Comparison of ENCODE assay signal across 24 mouse cellular contexts in genomic region chr14:48553754-48554153, GRCm38 (mm10).
"Had no signal": no experiment of that assay in that cellular context is flagged by ENCODE, and none has a peak within 500 bp of the region (broad histone marks: within the 10 kb centered on the region; RNA-seq: fewer than 3 reads in every experiment).

No protein-coding gene starts in this region.

- ATAC-seq: hindbrain, postnatal 0 days; intestine, embryonic 16.5 days; liver, embryonic 12.5 days had no signal

- H3K9ac ChIP-seq: heart, embryonic 12.5 days; hindbrain, embryonic 13.5 days; hindbrain, embryonic 15.5 days; limb, embryonic 13.5 days; limb, embryonic 15.5 days; liver, embryonic 12.5 days; liver, embryonic 14.5 days had no signal

- H3K4me2 ChIP-seq: heart, embryonic 12.5 days; hindbrain, embryonic 13.5 days; hindbrain, embryonic 15.5 days; limb, embryonic 13.5 days; limb, embryonic 15.5 days; liver, embryonic 12.5 days had no signal

- H3K27ac ChIP-seq: heart, embryonic 10.5 days; hindbrain, embryonic 13.5 days; hindbrain, embryonic 15.5 days; hindbrain, postnatal 0 days; kidney, postnatal 0 days; left cerebral cortex, adult 2 months; limb, embryonic 13.5 days; limb, embryonic 15.5 days; liver, embryonic 12.5 days; liver, embryonic 14.5 days had no signal

- H3K27me3 ChIP-seq: heart, embryonic 12.5 days; hindbrain, embryonic 15.5 days; limb, embryonic 13.5 days; limb, embryonic 15.5 days had no signal

- H3K9me3 ChIP-seq: heart, embryonic 10.5 days; hindbrain, embryonic 13.5 days; hindbrain, embryonic 15.5 days; limb, embryonic 13.5 days; limb, embryonic 15.5 days; liver, embryonic 12.5 days had no signal

- H3K4me3 ChIP-seq: heart, embryonic 10.5 days; heart, embryonic 12.5 days; hindbrain, embryonic 13.5 days; hindbrain, embryonic 15.5 days; left cerebral cortex, adult 2 months; limb, embryonic 13.5 days; limb, embryonic 15.5 days; liver, embryonic 12.5 days had no signal

- H3K36me3 ChIP-seq: heart, embryonic 10.5 days; heart, embryonic 12.5 days; hindbrain, embryonic 13.5 days; hindbrain, embryonic 15.5 days; limb, embryonic 13.5 days; limb, embryonic 15.5 days; liver, embryonic 12.5 days had no signal

- H3K4me1 ChIP-seq: hindbrain, embryonic 13.5 days; hindbrain, embryonic 15.5 days; limb, embryonic 13.5 days; limb, embryonic 15.5 days had no signal

- DNase-seq: gastrocnemius, postnatal 14 days; gastrocnemius, postnatal 36 days; heart, adult 18-20 months; heart, postnatal 10 days; heart, postnatal 4 days; kidney, adult 18-20 months; kidney, adult 8-10 months; kidney, postnatal 14 days; kidney, postnatal 36 days; layer of hippocampus, adult 9-11 months; layer of hippocampus, postnatal 36 days; left cerebral cortex, postnatal 4 days had no signal
